Mouse (Mus musculus): Measurements from ENCODE around the gene Ccnt1.

Ccnt1 gene

DNA sequence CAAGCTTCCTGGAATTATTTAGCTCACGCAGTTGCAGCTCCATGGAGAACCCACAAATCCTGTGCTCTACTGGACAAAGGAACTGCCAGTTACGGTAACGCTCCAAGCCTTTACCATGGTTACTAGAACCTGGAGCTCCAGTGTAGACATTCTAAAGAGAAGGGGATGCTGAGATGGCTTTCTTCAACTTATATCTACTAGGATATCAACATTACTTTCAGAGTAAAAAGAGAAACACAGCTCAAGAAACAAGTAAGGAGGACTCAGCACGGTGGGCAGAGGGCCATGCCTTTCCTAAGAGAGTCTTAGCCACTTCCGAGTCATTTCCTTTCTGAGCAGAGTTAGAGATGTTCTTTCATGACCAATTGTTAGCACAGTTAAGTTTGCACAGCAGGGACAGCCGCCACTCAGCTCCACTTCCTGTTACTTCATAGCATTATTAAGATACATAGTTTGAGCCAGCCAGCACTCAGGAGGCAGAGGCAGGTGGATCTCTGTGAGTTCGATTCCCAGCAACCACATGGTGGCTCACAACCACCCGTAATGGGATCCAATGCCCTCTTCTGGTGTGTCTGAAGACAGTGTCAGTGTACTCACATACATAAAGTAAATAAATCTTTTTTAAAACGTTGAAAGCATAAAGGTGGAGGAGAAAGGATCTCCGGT is at the start of gene Ccnt1, which contains the start of gene 4930415O20Rik:
Gene Ccnt1 (minus strand): TSS at position 51 of the 666 bp plus-strand sequence.
Gene 4930415O20Rik (plus strand): TSS at position 132 of the 666 bp plus-strand sequence.
- DNase-seq (ENCODE audit: extremely low read depth, low read depth, low spot score): no peak

DNA sequence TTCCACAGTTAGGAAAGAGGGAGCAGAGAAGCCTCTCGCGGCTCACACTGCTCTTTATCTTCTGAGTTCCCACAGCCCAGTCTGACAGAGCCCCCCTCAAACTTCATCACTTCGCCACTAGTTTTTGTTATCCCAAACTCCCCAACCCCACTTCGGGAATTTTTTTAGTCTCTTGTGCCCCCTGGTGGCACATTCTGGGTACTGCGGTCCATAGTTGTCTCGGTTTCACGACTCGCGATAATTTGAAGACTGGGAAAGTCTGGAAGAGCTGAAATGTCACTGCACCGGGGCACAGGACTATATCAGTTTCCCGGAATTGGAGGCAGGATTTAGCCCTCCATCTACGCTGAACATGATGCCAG is 46.4 kb upstream of the Ccnt1 start:
- DNase-seq (ENCODE audit: extremely low read depth, low read depth, low spot score): no peak

DNA sequence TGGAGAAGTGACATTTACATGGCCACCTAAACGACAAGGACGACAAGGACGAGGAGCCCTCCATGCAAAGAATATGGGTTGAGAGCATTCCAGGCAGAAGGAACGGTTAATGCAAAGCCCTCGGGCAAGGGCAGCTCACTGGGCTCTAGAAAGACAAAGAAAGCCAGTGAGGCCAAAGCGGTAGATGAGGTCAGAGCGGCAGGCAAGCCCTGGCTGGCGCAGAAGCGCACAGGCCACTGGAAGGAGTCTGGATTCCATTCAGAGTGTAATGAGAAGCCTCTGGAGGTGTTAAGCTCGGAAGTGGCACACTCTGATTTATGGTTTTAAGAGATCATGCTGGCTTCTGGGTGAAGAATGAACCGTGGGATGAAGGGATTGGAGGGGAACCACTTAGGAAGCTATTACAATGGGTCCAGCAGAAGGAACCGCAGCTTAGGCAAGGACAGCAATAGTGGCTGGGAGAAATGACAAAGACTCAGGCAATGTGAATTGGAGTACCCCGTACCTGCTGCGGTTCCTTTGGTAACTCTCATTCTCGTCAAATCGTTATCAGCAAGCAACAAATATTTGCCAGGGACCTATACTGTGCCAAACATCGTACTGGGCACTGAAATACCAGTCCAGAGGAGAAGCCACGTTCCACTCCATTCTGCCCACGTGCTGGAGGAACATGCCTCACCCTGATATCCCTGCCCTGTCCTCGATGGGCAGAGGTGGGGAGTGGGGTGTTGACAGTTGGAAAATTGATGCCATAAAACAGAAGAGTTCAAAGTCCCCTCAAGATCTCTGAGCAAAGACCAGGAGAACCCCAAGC is 45.8 kb upstream of the Ccnt1 start:
- no peak for DNase-seq (ENCODE audit: extremely low read depth, low read depth, low spot score)

- no peak for DNase-seq (ENCODE audit: extremely low read depth, low read depth, low spot score)
Observed at GRCm38 (mm10) chr15:98615751-98616150, 45.0 kb upstream of the Ccnt1 start.

DNA sequence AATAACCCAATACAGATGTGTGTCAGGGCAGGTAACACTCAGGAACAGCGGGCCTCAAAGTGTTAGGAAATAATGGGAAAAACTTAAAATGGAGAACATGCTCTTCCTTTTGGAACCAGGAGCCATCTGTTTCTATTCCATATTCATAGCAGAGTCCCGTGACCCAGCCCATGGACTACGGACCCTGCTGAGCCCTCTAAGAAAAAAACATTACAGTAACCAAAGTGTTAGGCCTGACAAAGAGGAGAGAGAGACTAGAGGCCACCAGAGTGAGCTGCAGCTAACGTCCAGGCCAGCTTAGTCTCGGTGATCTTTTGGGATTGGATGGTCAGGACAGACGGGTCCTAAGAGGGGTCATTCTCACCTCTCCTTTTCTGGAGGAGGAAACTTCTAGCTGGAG is 44.2 kb upstream of the Ccnt1 start:
- DNase-seq (ENCODE audit: extremely low read depth, low read depth, low spot score): no peak

DNA sequence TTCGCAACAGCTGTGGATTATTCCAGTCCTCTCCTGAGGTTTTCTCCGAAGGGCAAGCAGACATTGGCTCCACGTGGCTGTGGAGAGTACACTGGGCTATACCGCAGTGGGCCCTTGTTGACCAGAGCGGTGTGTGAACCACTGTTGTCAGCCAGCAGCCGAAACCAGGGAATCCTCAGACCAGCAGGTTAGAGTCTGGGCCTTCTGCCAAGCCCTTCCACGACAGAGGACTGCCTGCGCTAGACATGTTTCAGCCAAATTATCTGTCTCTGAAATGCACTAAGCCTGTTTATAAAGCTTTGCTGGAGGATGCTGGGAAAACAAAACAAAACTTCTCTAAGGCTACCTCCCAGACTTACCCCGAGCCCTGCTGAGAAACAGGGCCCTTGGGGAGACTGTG is 43.8 kb upstream of the Ccnt1 start:
- DNase-seq (ENCODE audit: extremely low read depth, low read depth, low spot score): no peak

GRCm38 (mm10) chr15:98612229-98612628 is 41.5 kb upstream of the Ccnt1 start:
- DNase-seq (ENCODE audit: extremely low read depth, low read depth, low spot score): no peak

DNA sequence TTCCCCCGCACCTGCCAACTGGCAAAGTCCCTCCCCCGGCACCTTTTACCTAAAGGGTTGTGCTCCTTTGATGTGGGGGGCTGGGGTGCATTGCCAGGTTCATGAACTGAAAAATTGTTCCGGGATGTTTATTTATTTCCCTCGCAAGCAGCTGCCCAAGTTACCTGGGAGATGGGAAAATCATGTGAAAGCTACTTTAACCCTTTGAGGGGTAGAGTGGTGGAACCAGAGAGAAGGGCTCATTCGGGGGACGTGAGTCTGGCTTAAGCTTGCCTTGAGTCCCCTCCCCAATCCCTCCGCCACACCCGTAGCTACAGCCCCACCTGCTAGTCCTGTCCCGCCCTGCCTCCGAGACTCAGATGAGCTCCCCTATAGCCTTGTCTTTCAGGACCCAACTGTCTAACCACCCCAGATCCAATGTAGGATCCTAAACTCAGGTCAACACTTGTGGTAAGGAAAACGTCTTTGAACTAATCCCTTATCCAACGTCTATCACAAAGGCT is 39.5 kb upstream of the Ccnt1 start:
- no peak for DNase-seq (ENCODE audit: extremely low read depth, low read depth, low spot score)

DNA sequence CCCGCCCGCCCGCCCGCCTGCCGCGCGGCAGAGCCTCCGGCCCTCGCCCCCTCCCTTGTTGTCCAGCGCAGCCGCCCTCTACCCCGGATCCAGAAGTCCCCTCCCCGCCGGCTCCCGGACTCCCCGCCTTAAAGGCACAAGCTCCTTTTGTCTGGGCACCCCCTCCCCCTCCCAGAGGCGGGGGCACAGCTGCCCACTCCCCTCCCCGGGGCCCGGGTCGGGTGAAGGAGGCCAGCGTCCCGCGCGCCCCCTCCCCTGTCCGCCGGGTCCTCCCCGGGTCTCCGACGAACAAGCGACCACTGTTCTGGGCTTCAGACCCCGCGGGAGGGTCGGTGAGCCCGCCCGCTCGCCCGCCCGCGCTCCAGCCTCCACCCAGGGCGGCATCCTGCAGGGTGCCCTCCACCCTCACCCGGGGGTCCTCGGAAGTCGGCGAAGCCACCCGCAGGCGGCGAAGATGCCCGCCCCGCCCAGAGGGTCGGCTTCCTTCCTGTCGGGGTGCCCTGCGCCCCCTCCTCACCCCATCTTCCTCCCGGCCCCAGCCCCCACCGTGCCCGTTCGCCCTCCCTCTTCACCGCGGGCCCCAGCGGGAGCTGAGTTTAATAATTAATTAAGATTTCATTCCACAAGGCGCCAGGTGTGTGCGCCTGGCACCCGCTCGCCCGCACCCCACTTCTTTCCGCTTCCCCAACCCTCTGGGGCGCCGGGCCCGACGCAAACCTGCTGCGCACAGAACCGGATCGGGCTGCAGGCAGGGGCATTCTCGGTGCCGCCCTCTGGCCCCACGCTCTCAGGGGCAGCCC is 38.8 kb upstream of the Ccnt1 start, which contains the start of gene Adcy6:
Gene Adcy6 (minus strand): TSS at position 746 of the 800 bp plus-strand sequence.
- DNase-seq (ENCODE audit: extremely low read depth, low read depth, low spot score): no peak

- DNase-seq (ENCODE audit: extremely low read depth, low read depth, low spot score): no peak
Observed at GRCm38 (mm10) chr15:98608784-98609250, 38.1 kb upstream of the Ccnt1 start.

DNA sequence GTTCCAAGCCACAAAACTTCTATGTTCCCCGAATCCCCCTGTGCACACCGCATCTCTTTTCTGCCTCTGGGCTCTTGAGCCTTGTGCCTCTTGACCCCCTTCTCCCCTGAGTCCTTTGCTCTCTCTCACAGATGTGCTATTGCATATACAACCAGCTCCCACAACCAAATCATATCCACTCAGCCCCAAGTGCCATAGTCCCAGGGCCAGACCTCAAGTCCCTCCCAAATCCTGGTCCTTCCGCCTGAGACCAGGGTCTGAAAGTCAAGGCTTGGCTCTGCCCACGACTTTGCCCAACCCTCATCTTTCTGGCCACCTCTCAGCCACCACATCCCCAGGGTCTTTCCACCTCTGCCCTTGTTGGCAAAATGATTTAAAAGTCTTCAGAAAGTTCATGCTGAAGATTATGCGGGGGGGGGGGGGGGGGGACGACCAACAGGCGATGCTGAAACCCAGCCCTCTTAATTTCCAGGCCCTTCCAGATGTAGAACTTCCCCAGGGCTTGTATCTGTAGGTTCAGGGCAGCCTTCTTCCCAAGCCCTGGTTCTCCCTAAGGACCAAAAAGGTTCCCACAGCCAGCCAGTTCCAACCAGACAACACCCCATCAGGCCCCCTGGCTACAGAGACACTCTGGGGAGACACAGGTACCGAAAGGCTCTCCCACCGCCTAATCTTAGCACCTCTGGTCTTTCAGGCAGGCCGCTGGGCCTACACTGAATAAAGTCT is 37.5 kb upstream of the Ccnt1 start:
- DNase-seq (ENCODE audit: extremely low read depth, low read depth, low spot score): no peak

DNA sequence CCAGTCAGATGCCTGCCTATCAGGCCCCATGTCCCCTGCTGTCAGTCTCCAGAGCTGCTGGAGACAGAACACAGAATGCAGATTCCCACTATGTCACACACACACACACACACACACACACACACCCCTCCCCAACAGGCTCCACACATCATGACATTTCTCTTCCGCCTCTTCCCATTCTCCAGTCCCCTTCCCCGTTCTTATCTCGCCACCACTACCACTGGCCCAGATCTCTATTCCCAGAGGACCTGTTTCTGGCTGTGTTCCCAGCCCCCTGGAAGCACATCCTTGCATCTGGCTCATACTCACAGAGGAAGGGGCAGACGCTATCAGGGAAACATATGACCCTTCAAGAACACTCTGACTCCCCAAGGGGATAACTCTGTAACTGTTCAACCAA is 36.8 kb upstream of the Ccnt1 start:
- DNase-seq (ENCODE audit: extremely low read depth, low read depth, low spot score): no peak

GRCm38 (mm10) chr15:98606739-98607138 is 36.0 kb upstream of the Ccnt1 start:
- DNase-seq (ENCODE audit: extremely low read depth, low read depth, low spot score): no peak

DNA sequence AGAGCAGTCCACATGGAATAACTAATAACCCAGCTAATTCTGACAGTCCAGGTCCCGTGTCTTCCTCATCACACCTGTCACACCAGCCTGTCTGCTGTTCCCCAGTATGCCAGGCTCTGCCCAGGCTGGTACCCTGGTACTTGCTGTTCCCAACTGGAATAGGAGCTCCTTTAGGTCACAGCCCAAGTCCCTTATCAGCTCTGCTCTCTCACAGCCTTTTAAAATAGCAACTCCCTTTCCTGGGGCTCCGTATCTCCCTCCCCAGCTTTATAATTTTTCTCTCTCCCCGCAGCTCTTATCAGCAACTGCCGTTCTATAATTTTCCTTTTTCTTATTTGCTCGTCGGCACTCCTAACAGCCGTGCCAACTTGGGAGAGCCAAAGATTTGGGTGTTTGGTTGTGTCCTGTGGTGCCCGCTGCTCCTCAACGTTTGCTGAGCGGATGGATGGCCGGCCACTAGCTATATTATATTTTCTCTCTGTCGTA is 35.4 kb upstream of the Ccnt1 start:
- no peak for DNase-seq (ENCODE audit: extremely low read depth, low read depth, low spot score)

GRCm38 (mm10) chr15:98604041-98604575 is 33.4 kb upstream of the Ccnt1 start:
- no peak for DNase-seq (ENCODE audit: extremely low read depth, low read depth, low spot score)

DNA sequence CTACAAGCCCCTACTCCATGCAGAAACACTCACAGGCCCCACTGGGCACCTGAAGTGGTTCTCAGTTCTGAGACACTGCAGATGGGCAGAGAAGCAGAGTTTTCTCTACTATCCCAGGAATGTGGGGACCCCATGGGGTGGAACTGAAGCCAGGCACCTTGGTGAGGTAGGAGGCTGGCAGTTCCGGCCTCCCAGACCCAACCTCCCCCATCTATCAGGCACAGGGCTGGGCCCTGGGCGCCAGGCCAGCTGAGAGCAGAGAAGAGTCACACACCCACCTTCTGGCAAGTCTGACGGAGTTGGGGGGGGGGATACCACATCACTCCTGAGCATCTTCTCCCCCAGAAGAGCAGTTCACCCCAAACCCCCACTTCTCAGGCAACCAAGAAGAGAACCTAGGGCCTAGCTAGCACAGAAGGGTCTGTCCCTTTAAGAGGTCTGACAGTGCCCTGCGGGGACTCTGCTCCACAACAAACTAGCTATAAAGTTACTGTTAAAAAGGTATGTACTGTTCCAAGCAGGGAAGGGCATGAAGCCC is 32.3 kb upstream of the Ccnt1 start:
- DNase-seq (ENCODE audit: extremely low read depth, low read depth, low spot score): no peak

GRCm38 (mm10) chr15:98602191-98602881 is 31.6 kb upstream of the Ccnt1 start:
- DNase-seq (ENCODE audit: extremely low read depth, low read depth, low spot score): no peak

DNA sequence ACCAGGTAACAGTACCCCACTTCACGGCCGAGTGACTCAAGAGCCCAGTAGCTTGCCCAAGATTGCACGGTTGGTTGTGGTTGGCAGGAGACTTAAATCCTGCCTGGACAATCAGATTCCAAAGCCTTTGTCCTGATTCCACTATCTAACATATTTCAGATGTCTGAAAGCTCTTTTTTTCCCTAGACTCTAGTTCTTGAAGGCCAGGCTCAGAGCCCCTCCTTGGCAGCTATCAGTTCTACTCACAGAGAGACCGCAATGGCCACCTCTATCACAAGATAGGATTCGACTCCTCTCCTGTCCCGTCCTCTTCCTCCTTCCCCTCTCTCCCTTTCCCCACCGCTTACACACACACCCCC is 31.1 kb upstream of the Ccnt1 start:
- no peak for DNase-seq (ENCODE audit: extremely low read depth, low read depth, low spot score)

DNA sequence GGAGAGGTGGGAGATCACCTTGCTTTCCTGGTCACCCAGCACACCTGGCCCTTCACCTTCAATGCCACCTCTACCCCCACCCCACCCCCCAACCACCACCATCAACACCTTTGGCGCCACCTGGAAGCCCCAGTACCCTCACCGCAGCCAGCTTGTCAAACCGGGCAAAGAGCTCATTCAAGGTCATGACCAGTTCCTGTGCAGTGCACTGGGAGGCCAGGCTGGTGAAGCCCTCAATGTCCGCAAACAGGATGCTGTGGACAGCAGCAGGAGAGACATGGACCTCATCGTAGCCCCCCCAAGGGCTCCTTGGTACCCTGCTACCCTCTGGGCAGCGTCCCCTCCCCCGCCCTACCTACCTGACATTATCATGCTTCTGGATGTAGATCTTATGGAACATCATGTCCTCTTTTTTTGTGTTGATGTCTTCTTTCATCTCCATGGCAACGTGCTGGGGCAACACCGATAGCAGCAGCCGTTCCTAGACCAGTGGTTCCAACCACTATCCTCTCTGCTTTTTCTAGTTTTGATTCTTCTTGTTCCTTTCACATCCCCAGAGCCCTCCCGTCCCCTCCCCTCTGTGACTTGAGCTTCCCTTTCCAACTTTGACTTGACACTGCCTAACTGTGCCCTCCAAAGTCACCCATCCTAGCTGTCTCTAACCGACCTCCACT is 29.4 kb upstream of the Ccnt1 start:
- no peak for DNase-seq (ENCODE audit: extremely low read depth, low read depth, low spot score)

All from fat pad, adult 2 months (tissue).